In the genomic region with DNA sequence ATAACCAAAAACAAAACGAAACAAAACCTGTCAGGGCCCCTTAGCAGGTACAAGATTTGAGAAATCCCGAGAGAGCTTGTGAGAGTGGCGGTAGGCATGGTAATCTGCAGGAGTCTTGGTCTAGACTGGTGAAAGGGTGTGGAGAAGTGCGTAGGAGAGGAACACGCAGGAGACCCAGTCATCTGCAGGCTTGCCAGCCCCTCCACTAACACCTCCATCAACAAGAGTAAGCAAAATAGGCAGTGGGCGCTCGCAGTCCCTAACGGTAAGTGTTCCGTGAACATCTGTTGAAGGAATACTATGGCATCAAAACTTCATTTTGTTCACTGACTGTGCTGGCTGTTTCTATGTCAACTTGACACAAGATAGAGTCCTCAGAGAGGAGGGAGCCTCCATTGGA, we compare ENCODE assay signal across 27 mouse cellular contexts.
"Had no signal": no experiment of that assay in that cellular context is flagged by ENCODE, and none has a peak within 500 bp of the region (broad histone marks: within the 10 kb centered on the region; RNA-seq: fewer than 3 reads in every experiment).

No protein-coding gene starts in this region.

- ATAC-seq: hindbrain, embryonic 16.5 days; inflammation-experienced regulatory T-cells, adult 6 months; intestine, embryonic 15.5 days; intestine, postnatal 0 days had no signal

- H3K36me3 ChIP-seq: heart, embryonic 13.5 days; heart, embryonic 15.5 days; hindbrain, embryonic 10.5 days; hindbrain, embryonic 12.5 days; intestine, embryonic 15.5 days; limb, embryonic 10.5 days; limb, embryonic 12.5 days had no signal

- H3K4me3 ChIP-seq: gastrocnemius, adult 2 months; heart, adult 2 months; heart, embryonic 13.5 days; heart, embryonic 15.5 days; hindbrain, embryonic 10.5 days; hindbrain, embryonic 12.5 days; intestine, embryonic 15.5 days; left cerebral cortex, adult 2 months; limb, embryonic 10.5 days; limb, embryonic 12.5 days; liver, embryonic 13.5 days had no signal

- H3K4me2 ChIP-seq: heart, embryonic 11.5 days; heart, embryonic 13.5 days; heart, embryonic 15.5 days; hindbrain, embryonic 12.5 days; hindbrain, embryonic 14.5 days; intestine, embryonic 15.5 days; limb, embryonic 12.5 days; liver, embryonic 11.5 days; liver, embryonic 13.5 days had no signal

- H3K9me3 ChIP-seq: heart, embryonic 13.5 days; heart, embryonic 15.5 days; hindbrain, embryonic 10.5 days; hindbrain, embryonic 12.5 days; intestine, embryonic 15.5 days; limb, embryonic 10.5 days; limb, embryonic 12.5 days; liver, embryonic 13.5 days had no signal

- H3K27ac ChIP-seq: heart, adult 2 months; heart, embryonic 13.5 days; heart, embryonic 15.5 days; hindbrain, embryonic 10.5 days; hindbrain, embryonic 12.5 days; hindbrain, embryonic 14.5 days; intestine, embryonic 15.5 days; limb, embryonic 10.5 days; limb, embryonic 12.5 days; liver, embryonic 13.5 days had no signal

- H3K9ac ChIP-seq: heart, embryonic 13.5 days; heart, embryonic 15.5 days; hindbrain, embryonic 12.5 days; hindbrain, embryonic 14.5 days; intestine, embryonic 15.5 days; limb, embryonic 12.5 days; liver, embryonic 13.5 days had no signal

- H3K27me3 ChIP-seq: heart, embryonic 13.5 days; heart, embryonic 15.5 days; hindbrain, embryonic 12.5 days; intestine, embryonic 15.5 days; limb, embryonic 12.5 days; liver, embryonic 13.5 days had no signal

- DNase-seq: gastrocnemius, adult 2 months; gastrocnemius, postnatal 10 days; gastrocnemius, postnatal 25 days; heart, adult 2 months; heart, postnatal 14 days; heart, postnatal 36 days; kidney, adult 18-20 months; kidney, adult 8-10 months; kidney, postnatal 10 days; kidney, postnatal 25 days; kidney, postnatal 4 days; liver; liver, embryonic 13.5 days had no signal
